Mouse (Mus musculus): ENCODE measurements around the gene Wdr6. TPM values are rescaled to one million over a fixed set of nuclear protein-coding genes. Genes with fewer than 3 reads are reported as not detected.
"Not testable (repeated sequence)": the region's sequence is repeated elsewhere in the genome, so short reads cannot be mapped to it uniquely, and the experiment has no call there.

Wdr6 gene
- 1 to 10 TPM; 6.4 to 7.9 TPM for total RNA-seq (2021)
- long read RNA-seq, experiment 1, full-length matches to known transcripts, result 14 of 22 reads
- long read RNA-seq, experiment 1, partial matches to known transcripts, result 8 of 22 reads
- long read RNA-seq, experiment 1, other reads (novel, unspliced or antisense), result 0 of 22 reads
- long read RNA-seq, experiment 2, full-length matches to known transcripts, result 7 of 8 reads
- long read RNA-seq, experiment 2, partial matches to known transcripts, result 1 of 8 reads
- long read RNA-seq, experiment 2, other reads (novel, unspliced or antisense), result 0 of 8 reads

DNA sequence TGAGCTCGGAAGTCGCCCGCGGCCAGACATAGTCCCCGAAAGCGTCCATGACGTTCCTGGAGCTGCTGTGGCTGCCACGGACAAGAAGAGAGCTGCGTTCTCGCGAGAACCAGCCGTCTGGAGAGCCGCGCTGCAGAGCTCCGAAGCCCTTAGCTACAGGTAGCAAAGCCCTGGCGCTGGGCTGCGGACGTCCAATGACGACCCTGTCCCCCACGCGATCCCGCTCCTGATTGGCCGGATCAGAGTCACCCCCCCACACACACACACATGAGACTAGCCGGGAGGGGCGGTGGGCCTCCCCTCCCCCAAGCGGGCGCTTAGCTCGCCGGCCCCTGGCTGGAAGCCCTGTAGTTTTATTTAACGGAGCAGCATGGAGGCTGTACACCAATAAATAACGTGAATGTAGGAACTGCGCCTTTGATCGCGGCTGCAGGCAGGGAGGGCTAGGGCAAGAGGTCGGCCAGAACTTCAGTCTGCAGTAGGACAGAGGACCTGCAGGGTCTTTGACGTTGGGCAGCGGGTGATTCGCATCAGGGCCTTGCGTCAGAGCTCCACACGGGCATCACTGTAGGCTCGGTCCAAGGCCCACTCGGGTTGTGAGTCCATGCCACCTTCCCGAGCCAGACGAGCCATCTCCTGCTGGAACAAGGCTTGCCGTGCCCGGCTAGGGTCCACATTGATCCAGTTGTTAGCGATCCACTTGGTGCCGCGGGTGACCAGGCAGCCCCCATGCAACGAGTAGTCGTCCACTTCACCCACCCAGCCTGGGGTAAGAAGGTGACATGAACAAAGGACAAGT, at the start of gene Wdr6:
Wdr6 (minus strand) TSS at position 195 of the 799 bp plus-strand sequence.
- peak; percentile 90 for DNase-seq (ENCODE audit: low spot score)

DNA sequence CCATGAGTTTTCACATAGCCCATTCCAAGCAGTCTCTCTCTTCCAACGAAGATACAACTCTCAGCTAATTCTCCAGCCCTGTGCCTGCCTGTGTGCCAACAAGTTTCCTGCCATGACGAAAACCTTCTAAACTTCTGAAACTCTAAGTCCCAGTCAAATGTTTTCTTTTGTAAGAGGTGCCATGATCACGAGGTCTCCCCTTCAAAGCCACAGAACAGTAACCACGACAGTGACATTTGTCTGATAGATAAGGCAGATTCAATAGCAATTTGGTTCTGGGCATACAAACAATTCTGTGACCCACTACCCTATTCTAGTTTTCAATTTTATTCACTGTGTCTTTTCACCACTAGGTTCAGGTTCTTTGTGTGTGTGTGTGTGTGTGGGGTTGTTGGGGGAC, 49.6 kb upstream of the Wdr6 start:
- no peak for DNase-seq (ENCODE audit: low spot score)

DNA sequence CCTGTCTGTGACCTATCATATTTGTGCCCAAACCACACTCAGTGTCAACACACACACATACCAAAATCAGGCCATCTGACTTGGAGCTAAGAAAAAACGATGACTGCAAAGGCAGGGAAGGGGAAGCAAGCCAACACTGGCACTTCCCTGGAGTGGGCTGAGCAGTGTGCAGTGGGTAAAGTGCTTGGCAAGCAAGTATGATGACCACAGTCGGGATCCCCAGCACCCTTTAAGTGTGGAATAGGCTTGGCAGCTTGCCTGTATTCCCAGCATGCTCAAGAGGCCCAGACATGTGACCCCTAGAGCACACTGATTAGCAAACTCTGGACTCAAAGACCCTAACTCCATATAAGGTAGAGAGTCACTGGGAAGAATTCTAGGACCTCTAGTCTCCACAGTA, 48.0 kb upstream of the Wdr6 start:
- DNase-seq (ENCODE audit: low spot score), result peak; percentile 11

DNA sequence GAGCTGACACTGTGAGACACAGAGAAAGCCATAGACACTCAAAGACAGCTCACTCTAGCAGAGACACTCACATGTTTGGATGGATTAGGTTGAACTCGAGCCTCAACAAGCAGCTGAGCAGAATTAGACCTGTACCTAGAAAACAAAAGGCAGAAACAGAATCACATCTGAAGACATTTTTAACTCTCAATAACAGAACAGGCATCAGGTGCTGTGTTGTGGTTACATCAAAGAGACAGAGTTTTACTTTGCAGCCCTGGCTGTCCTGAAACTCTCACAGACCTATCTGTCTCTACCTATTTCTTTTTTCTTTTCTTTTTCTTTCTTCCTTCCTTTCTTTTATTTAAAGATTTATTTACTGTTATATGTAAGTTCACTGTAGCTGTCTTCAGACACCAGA, 38.8 kb upstream of the Wdr6 start:
- no peak for DNase-seq (ENCODE audit: low spot score)

DNA sequence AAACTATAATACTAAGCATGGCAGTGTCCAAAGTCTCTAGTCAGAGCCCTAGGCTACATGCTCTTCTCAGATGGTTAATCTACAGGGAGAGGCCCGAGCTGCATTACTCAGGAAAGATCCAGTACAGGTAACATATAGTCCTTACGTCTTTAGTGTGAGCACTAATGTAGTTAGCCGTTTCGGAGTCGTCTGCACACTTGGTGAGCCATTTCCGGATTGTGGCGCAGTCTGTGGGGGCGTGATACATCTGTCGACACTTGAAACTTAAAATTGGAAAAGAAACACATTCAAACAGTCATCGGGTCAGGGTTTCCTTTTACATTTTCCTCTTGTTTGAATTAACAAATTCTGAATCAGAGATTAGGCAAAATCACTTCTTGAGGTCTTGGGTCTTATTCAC, 32.9 kb upstream of the Wdr6 start:
- DNase-seq (ENCODE audit: low spot score), result no peak

DNA sequence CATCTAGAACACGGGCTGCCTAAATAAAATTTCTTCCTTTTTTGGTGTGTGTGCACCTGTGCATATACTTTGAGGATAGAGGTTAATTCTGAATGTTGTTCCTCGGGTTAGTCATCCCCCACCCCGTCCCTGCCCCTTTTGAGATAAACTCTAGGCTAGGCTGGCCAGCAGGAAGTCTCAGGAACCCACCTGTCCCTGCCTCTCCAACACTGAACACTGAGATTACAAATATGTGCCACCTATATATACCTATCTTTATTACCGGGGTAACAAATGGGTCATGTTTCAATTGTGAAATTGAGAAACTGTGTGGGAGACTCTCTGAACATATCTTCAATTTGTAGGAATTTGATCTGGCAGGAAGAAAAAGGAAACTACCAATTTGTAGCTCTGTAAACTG, 30.4 kb upstream of the Wdr6 start:
- DNase-seq (ENCODE audit: low spot score), result no peak

DNA sequence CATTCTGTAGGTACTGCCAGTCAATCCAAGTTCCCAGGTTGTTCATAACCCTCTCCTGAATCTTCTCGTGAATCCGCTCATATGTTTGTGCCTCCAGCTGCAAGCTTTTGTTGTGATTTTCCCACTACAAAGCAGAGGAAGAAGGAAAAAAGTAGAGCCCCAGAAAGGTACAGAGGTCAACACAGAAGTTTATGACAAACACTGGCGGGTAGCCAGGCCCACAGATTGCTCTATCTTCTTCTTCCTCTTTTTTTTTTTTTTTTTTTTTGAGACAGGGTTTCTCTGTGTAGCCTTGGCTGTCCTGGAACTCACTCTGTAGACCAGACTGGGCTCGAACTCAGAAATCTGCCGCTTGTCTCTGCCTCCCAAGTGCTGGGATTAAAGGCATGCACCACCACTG, 29.4 kb upstream of the Wdr6 start:
- DNase-seq (ENCODE audit: low spot score), result not testable (repeated sequence)

DNA sequence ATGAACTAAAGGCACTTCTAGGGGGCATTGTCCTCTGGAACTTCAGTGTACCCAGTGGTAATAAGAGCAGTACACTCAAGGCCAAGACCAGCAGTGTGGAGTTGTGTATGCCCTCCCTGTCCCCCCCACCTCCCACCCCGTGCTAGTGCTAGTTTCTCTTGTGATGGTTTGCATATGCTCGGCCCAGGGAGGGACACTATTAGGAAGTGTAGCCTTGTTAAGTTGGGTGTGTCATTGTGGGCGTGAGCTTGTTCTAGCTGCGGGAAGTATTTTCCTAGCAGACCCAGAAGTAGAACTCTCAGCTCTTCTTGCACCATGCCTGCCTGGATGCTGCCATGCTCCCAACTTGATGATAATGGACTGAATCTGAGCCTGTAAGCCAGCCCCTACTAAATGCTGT, 23.4 kb upstream of the Wdr6 start:
- no peak for DNase-seq (ENCODE audit: low spot score)

DNA sequence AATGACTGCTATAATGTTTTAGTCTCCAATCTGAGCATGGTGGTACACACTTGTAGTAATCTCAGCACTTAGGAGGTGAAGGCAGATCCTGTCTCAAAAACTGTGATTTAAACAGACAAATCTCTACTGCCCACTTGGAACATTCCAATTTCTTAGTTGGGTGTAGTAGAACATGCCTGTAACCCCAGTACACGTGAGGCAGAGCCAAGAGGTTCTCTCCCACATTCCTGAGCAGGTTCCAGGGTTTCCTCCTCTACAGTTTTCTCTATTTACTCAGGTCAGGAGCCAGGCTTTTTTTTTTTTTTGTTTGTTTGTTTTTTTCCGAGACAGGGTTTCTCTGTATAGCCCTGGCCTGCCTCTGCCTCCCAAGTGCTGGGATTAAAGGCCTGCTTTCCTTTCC, 21.5 kb upstream of the Wdr6 start:
- DNase-seq (ENCODE audit: low spot score), result no peak

DNA sequence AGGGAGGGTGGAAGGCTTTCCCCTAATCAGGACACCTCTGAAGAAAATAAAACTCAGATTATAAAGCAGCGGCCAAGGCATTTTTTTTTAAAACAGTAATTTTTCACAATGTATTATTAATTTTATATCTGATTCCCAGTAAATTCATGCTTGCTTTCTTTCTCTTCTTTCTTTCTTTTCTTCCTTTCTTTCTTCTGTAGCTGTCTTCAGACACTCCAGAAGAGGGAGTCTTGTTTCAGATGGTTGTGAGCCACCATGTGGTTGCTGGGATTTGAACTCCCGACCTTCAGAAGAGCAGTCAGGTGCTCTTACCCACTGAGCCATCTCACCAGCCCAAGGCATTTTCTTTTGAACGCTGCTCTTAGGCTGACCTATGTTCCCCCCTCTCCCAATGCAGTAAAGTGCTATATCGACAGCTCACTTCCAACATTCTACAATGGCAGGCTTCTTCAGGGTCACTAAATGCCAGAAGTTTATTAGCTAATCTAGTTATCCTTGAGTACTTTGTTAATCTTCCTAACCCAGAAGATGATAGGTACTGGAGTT, 20.6 kb upstream of the Wdr6 start:
- DNase-seq (ENCODE audit: low spot score), result no peak

DNA sequence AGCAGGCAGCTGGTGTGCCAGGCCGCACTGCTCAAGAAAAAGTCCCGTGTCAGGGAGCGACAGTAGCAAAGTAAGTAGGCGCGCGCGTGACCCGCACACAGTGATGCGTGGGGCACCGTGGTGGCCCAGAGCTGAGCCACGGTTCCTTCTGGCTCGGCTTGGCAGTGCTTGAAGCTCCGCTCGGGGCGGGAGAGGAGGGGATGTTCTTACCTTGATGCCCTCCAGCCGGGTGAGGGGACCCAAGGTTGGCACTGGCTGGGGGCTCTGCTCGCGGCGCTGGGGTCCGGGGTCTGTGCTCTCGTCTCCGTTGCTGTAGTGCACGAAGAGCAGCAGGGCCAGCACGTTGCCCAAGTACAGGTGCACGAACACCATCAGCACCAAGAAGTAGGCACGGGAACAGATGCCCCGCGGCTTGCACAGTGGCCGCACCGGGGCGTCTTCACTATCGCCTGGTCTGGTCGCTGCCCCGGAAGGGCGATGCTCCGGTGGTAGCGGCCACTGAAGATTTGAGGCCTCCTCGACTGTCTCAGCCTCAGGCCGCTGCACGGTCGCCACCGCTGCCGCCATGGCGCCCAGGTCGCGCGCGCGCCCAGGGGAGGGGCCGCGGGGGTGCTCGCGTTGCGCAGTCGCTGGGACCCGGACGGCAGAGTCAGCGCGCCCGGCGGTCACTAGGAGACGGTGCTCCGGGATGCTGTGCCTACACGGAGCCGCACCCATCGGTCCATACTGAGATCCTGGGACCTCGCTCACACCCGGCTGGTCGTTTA, 18.6 kb upstream of the Wdr6 start, which contains the start of gene P4htm:
P4htm (minus strand) TSS at position 670 of the 767 bp plus-strand sequence.
- peak; percentile 47 for DNase-seq (ENCODE audit: low spot score)

DNA sequence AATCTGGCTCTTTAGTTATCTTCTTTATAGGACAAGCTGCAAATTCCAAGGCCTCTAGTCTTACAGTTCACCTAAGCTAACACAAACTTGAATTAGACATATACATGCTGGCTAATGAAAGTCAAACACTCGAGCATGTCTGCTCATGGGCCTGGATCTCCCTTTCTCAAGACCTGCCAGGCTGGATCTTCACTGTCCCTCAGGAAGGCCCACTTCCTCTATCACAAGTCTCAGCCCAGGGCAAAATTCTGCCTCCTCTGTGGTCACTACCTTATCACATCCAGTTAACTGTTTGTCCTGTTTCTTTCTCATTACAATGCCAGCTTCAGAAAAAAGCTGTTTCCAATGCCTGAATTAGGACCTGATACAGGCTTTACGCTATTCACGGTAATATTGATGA, 15.8 kb upstream of the Wdr6 start:
- no peak for DNase-seq (ENCODE audit: low spot score)

DNA sequence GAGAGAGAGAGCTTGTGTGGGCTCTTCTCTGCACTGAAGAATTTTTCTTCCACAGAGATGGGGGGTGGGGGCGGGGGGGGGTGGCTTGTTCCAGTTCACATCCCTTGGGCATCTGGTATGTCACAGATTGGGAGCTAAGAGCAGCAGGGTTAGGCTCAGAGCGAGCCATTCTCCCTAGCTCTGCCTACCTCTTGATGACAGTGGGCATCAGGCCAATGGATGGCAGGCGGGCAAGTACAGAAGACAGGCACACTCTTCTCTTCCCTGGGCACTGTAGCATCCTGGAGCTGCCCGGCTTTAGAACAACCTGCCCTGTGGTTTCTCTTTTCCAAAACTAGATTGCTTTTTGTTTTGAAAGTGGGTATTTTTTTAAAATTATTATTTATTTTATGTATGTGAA, 12.9 kb upstream of the Wdr6 start:
- DNase-seq (ENCODE audit: low spot score), result no peak

DNA sequence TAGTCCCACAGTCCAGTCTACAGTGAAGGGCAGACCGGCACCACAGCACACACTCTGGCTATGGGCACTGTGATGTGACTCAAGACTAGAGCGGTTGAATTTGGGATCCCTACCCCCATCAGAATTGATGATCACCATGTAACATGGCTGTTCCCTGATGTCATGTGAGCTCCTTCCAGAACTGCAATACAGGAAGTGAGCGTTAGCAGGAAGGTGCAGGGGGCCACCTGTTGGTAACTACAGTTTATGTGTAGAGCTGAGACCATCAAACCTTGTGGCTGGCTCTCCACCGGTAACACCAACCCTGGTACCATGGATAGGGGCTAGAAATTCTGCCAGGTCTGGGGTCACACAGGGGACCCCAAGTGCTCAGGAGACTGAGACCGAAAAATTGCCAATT, 10.7 kb upstream of the Wdr6 start:
- no peak for DNase-seq (ENCODE audit: low spot score)

DNA sequence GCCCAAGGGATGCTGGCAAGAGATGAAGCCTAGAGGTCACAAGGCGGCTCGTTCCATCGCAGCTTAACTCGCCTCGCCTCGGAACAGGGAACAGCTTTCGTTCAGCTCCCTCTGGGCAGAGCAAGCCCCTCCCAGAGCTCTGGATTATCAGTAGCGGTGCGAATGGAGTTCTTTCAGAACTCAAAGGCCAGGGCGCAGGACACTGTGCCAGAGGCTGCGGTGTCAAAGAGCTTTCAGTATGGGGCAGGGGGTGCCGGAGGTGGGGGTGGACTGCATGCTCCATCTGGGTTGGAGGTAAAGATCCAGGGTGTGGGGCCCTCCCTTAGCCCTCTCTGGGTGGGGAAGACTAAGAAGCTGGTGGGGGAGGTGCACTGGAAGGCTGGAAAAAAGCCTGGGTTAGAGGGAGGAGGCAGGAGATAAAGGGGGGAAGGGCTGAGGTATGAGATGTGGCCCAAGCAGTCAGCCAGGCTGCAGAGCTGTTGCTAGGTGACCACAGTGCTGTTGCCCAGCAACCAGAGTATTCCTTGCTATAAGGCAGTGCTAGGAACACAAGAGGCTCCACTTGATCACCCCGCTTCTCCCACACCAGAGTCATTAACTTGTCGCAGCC, 9.1 kb upstream of the Wdr6 start:
- DNase-seq (ENCODE audit: low spot score), result peak; percentile 52

DNA sequence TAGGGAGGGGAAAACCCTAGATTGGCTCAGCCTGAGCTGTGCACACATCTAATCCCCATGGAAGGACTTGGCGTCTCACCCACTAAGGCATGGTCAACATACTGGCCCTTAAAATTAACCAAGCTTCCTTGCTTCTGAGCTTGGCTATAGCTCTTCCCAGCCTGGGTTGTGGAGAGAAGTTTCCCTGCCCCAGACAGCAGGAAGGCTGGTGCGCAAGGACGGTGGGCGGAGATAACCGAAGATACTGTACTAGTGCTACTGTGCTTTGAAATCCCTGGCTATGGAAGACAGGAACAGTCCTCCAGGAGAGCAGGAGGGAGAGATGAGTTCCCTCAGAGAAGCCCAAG, 778 bp upstream of the Wdr6 start:
- DNase-seq (ENCODE audit: low spot score), result no peak

DNA sequence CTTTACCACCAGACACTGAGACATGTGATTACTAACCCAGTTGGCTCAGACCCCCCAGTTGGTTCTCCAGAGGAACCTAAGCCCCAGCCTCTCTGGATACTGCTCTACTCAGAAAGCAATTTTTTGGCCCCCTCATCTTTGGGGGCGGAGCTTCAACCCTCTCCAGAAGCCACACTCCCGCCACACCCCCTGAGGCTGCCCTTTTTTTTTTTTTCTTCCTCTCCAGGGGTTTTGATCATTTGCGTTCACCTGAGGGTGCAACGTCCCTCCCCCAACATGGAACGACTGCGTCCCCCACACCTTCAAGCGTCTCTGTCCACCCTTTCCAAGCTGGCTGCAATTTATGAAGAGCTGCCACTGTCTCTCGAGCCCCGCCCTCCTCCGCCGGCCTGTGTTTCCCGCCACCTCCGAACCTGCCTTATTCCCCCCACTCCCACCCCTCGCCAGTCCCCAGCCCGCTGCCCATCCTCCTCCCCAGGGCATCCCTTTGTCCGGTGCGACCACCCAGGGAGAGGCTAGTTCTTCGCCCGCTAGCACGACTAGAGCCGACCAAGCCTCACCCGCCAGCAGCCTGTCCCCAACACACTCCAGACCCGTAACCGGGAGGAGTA, 500 bp downstream of the Wdr6 start:
- peak; percentile 75 for DNase-seq (ENCODE audit: low spot score)

DNA sequence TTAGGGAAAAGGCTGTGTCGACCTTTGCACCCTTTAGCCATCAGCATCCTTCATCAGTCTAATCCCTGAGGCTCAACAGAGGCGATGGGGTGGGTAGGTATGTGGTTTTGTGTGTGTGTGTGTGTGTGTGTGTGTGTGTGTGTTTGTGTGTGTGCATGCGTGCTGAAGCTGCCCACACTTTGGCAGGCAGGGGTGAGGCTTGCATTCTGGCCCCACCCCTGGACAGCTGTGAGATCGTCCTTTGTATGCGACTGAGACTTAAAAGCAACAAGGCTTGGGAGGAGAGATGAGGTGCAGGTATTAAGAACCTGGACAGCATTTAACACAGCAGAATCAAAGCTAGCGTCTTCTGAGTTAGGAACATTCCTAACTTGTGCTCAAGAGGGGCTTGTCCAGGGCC, 1.5 kb downstream of the Wdr6 start:
- no peak for DNase-seq (ENCODE audit: low spot score)

DNA sequence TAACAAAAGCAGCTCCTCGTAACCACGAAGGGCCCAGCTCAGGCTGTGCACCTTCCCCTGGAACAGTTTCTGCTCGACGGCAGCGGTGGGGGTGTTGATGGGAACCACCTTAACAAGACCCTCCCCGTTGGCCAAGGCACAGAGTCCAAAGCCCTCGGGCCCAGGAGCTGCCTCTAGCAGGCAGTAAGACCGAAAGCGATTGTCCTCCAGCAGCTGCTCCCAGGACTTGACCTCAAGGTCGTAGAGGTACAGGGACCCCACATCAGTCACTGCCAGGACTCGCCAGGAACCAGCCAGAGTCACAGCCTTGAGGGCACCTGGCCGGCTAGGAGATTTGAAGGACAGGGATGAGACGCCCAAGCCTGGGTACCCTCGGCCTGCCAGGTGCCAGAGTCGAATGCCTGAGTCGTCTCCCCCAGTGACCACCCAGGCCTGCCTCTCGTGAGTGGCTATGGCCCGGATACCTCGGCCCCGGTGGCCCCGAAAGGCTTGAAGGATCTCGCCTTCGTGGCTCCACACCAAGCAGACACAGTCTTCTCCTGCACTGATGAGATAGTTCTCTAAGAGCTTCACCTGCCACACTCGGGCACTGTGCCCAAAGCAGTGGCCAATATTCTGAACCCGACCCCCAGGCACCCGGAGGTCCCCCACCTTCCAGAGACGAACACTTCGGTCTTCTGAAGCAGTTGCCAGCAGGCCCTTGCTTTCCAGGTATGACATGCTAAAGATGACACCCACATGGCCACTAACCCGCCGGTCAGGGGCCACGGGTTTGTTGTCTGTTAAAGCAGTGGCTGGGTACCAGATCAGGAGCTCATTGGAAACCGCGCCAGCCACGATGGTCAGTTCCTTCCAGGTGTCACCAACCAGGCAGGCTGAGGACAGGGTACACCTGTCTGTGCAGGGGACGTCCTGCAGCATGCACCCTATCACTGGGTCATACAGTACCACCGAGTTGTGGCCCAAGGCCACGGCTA, 2.9 kb downstream of the Wdr6 start:
- no peak for DNase-seq (ENCODE audit: low spot score)

DNA sequence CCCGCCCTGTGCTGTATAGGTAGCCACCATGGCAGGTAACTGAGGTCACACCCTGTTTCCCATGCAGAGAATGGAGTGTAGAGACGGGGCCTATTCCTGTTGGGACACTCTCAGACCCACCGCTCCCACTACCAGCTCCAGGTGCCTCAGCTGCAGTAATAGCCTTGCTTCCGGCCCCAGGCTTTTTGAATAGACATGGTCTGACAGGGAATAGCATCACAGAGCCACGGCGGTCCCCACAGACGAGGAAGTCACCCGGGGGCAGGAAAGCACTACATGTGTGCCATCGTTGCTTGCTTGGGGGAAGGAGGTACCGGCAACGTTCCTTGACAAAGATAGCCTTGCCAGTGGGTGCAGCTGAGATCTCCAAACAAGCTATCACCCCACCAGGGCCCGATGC, 3.6 kb downstream of the Wdr6 start:
- DNase-seq (ENCODE audit: low spot score), result no peak
